Mouse (Mus musculus): ENCODE measurements at regions not wholly inside any gene's neighbourhood (a gene's known extent, or its start where the extent isn't known, plus 50 kb on each side); places are given as distances from the start of the nearest gene placed in this dataset.

GRCm38 (mm10) chr7:145067366-145067765, 127.6 kb upstream of the Ccnd1 start:
- TF ChIP-seq POLR2A (IDR thresholded peaks at IDR 0.05; ENCODE audit: borderline replicate concordance, extremely low read depth, insufficient read depth, insufficient read length, poor library complexity, severe bottlenecking) (no peak), CTCF (IDR thresholded peaks at IDR 0.05; ENCODE audit: borderline replicate concordance, extremely low read depth, insufficient read depth, insufficient read length) (no peak)
